Mouse (Mus musculus): ENCODE data around the gene Cers6.
A peak's percentile ranks its signal among the peaks of the same experiment; 100 is the strongest.

Gene Cers6

DNA sequence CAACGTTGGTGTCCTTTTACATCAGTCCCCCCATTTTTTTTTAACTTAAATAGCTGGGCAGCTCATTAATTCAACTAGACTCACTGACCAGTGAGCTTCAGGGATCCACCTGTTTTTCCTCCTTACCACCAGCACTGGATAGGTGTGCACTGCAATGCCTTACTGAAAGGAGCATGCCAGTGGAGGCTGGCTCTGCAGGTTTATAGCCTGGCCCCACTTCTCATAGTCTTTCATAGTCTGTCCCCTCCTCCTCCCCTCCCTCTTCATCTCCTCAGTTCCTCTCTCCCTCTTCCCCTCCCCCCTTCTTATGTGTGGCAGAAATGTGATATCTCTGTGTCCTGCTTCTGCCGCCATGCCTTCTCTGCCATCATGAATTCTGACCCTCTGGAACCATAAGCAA, 112.5 kb downstream of the Cers6 start:
- no peak for DNase-seq

DNA sequence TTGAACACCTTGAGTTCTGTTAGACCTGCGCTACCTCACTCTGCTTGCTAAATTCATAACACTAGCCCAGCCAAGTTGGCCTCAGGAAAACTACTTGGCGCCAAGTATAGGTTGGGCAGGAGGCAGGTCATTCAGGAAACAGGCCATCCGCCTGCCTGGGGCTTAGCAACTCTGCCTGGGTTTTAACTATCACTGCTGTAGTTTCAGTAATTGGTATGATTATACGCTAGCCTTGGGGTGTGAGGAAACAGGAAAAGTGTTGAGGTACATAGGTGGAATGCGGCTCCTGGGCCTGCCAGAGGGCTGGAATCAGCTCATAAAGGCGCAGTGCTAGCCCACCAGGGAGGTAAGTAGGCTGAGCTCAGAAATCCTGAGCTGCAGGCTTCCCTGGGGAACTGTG, 114.0 kb downstream of the Cers6 start:
- DNase-seq, result peak; percentile 67 to 82

DNA sequence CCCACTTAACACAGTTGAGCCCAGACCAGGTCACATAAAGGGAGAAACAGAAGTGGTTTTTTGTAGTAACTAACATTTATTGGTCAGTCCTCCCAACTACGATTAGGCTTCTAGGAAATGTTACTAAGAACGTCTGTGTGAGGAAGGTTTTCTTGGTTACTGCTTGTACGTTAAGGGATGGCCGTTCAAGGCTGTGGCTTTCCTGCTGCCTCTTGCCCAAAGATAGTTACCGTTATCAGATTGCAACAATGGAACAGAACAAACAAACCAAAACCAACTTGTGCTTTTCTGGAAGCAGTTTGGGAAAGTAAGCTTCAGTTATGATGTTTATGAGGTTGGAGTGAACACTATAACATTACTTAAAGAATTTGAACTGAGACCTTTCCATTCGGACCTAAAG, 114.5 kb downstream of the Cers6 start:
- no peak for DNase-seq

DNA sequence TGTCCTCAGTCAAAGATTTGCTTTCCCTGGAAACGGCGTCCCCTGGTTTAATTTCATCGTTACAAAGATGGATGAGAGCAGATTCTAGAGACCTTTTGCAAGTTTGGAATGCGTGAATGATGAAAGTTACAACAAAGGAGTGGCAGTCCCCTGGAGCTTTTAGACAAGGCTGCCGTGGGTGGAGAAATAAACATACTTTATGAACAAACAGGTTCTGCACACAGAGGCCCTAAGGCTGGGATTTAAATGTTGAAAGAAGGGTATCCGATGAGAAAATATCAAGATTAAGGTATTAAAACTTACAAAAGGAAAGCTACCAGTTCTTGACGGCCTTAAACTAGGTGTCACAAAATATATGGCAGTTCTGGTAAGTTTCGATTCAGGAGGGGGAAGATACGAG, 117.0 kb downstream of the Cers6 start:
- no peak for DNase-seq

DNA sequence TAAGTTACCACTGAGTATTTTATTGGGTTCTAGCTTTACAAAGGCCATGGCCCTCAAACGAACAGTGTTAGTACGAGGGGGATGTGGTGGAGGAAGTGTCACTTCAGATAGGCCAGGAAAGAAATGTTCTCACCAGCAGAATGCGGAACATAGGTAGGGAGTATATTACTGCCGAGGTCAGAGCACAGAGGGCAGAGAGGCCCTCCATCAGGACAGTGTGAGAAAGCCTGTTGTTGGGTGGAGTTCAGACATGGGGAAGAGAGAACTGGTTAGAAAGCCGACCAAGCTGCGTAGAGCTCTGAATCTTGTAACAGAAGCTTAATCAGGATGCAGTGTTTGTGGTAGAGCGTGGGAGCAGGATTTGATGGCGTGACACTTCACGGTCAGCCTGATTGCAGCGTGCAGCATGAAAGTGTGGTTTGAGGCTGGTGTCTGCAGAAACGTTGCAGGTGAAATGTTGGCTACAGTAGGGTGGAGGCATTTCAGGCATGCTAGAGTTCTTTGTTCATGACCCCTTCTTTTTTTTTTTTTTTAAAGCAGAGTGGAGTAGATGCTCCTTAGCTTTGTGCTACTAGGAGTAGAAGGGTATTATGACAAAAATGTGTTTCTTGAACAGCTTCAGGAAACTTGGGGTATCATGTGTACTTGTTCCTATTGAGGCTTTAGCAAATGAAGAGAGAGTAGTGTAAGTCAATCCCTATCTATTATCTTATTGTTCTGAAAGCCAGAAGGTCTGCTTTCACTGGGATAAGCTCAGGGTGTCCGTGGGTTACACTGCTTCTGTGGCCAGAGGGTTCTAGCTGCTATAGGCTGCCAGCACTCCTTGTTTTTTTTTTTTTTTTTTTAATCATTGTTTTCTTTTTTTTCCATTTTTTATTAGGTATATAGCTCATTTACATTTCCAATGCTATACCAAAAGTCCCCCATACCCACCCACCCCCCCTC, 117.7 kb downstream of the Cers6 start:
- no peak for DNase-seq

DNA sequence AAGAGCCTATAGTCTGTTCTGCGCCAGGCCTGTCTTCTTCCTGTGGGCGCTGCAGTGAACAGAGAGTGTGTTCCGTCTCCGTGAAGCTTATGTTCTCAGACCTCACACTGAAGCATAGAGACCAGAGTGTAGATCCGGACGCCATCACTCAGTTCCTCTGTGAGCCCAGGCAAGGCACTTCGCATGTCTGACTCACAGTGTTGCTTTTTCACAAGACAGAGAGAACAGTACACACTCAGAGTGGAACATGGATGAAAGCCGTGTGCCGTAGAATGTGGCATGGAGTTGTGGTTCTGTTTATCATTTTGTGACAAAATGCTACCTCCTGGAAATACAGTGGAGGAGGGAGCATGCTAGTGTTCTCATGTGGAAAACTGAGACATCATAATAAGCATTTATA, 120.1 kb downstream of the Cers6 start:
- DNase-seq, result no peak

DNA sequence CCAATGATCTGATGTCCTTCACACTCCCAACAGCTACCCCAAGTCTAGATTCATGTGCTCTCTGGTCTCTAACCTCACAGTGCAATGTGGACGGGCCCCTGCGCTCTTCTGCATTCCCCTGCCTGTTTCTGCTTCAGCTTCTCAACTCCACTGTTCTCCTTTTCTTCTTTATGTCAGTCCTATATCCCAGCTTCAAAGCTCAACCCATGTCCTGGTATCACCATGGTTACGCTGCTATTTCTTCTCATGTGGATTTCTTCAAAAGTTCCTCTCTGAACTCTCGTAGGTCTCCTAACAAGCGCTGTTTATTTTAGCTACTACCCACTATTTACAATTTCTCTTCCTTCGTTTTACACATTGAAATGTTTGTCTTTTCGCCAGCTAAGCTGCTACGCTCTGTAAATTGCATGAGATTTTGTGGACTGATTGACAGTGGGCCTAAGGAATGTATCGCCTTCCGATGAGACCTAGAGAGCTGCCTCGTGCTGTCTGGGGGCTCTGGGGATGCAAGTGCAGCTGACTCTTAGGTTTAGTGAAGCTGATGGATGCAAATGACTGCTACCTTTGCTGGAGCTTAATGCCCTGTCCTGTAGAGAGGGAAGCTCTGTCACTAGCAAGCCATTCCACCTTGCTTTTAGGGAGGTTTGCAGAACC, 120.6 kb downstream of the Cers6 start:
- DNase-seq, result no peak

DNA sequence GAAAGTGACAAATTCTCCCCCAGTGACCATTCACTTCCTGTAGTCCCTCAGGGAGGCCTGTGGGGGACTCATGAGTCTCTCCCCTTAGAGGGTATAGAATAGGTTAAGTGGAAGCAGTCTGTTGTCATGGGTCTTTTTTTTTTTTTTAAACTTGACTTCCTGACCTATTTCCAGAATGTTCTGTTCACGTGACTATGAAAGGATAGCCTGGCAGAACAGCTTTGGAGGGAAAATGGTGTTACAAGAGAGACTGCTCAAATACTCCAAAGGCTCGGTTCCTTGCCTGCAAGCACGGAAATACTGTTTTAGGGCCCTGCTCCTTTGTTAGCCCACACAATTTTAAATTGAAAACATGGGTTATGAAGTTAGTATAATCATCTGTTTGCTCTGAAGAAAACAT, 121.7 kb downstream of the Cers6 start:
- DNase-seq, result no peak

DNA sequence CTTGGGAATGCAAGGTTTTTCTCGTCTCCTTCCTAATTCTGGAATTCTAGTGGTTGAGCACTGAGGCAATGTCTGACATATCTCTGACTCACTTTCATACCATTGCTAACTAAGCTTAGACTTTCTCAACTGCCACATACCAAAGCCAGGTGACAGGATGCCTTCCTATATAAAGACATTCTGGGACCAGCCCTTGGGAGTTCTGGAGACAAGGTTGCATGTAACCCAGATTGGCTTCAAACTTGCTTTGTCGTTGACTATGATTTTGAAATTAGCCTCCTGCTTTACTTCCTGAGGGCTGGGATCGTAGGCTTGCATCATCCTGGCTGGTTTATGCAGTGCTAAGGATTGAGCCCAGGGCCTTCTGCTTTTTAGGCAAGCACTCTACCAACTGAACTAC, 122.2 kb downstream of the Cers6 start:
- no peak for DNase-seq

DNA sequence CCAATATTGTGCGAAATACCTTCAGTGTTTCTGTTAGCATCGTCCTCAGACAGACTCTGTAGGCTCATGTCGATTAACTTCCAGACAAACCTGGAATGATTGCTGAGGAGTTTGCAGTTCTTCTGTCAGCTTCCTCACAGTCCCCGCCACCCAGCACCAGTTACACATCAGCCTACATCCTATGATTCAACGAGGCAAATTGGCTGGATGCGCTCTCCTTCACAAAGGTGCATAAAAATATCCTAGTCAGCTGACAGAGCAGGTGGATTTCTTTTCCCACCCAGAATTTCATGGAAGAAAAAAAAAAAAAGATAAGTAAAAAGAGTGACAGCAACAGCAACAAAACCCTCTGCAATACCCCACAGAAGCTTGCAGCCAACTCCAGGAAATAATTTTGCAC, 127.9 kb downstream of the Cers6 start:
- no peak for DNase-seq

DNA sequence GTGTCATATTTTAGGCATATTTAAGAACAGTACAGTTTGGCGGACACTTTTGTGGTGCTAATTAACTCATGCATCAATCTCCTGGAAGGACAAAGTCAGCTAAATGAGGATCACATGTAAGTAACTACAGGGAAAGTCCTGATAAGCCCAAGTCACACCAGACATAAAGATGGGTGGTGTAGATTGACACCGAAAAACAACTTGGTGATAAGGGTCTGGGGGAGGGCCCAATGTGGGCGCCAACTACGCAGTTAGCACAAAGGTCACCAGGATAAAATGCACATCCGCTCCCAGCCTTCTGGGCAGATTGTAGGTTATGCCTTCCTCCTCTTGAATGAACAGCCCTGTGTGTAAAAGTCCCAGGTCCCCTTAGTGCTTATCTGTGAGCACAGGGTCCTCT, 131.4 kb downstream of the Cers6 start:
- no peak for DNase-seq

DNA sequence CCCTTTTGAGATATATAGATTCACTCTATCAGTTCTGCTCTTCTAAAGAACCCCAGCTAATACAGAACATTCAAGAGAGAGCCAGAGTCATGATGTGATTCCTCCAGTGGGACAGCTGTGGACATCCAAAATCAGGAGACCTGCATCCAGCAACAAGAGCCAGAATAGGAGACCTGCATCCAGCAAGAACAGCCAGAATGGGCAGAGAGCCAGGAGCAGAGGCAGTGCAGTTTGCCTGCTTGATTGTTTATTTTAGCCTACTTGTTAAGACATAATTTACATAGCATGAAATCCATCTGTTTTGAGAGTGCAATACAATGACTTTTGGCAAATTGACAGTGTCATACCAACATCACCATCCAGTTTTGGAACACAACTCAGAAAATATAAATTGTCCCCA, 133.2 kb downstream of the Cers6 start:
- DNase-seq, result peak; percentile 65 to 66

DNA sequence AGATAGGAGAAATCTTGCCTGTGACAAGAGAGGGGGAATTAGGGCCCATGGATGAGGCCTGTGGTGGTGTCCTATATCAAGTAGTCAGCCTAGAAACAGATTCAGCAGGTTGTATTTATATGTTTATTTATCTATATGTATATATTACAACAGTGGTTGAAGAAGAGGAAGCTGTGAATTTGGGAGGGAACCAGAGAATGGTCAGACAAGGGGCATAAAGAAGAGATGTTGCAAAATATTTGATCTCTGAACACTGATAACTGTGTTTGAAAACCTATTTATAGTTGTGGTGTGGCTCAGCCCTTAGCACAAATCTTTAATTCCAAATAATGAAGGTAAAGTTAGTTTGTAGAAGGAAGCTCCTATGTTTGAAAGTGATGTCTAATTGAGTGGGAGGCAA, 134.5 kb downstream of the Cers6 start:
- DNase-seq, result no peak

DNA sequence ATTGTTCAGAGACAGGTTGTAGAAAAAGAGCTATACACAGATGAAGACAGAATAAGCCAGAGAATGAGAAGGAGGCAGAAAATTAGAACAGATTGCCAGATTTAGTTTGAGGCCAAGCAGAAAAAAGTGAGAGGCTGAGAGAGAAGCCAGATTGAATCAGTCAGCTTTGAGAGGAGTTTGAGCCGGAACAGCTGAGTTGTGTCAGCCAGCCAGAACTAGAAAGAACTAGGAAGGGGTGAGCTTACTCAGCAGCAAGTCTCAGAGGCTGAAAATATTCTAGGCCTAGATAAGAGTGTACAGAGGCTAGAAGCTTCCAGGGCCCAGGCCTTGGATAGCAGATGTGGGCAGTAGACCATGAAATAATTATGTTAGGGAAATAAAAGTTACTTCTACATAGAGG, 135.0 kb downstream of the Cers6 start:
- no peak for DNase-seq

DNA sequence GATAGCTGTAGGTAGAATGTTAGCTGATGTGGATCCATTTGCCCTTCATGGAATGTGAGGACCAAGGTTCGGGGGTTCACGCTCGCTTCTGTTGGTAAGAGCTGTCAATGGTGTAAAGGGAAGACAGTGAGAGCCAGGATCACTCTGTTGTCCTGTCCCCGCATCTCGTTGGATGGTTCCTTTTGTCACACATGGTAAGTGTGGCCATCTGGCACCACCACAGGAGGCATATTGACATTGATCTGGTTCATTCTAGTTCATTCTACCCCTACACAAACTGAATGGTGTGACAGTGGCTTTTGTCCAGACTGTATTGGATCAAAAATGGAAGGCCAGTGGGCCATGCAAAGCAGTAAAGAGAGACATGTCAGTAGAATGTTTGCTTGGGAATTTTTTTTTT, 142.8 kb downstream of the Cers6 start:
- peak; percentile 72 to 73 for DNase-seq

DNA sequence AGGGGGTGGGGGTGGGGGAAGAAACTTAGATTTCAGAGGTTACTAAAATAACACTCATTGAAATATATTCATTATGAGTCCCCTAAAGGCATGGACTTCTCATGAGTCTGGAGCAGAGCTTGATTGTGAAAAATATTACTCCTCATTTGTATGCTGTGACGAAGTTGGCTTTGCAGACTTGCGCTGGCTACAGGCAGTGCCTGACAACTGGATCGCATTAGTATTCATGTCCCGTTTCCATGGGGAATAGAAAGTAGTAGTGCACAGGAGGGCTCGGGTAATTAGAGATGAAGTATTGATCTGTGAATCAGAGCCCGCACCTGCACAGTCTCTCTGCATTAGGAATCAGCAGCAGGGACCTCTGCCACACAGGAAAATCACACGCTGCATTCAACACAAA, 150.2 kb downstream of the Cers6 start:
- no peak for DNase-seq

DNA sequence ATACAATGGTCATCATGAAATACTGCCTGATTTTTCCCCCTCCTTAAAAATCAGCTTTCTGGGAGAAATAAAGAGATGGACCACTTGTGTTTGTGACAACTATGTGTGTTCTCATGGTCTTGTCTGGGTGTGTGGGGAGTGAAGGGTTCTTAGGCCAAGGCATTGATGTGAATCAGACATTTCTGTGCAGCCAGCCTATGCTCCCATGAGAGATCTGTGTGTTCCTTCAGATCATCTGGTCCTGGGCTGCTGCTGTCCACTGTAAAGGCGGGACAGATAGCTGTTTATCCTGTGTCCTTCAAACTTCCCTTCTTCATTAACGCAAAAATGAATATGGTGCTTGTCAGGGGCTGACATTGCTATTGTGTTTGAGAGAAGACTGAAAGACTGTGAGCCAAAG, 150.6 kb downstream of the Cers6 start:
- no peak for DNase-seq

DNA sequence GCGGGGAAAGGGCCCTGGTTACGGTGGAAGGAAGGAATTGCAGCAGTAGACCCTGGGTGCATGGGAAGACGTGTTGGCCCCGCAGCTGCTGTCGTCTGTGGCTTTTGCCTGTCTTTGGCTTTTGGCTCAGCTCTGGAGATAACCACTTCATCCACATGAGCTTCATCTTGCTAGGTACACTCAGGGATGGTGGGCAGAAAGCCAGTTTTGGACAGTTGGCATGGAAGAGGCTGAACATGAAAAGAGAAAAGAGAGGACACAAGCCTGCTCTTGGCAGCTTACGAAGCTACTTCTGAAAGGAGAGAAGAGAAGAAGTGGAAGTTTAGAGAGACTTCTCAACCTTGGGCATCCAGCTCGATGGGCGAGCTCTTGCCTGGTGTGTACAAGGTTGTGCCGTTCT, 153.0 kb downstream of the Cers6 start:
- peak; percentile 74 to 78 for DNase-seq

DNA sequence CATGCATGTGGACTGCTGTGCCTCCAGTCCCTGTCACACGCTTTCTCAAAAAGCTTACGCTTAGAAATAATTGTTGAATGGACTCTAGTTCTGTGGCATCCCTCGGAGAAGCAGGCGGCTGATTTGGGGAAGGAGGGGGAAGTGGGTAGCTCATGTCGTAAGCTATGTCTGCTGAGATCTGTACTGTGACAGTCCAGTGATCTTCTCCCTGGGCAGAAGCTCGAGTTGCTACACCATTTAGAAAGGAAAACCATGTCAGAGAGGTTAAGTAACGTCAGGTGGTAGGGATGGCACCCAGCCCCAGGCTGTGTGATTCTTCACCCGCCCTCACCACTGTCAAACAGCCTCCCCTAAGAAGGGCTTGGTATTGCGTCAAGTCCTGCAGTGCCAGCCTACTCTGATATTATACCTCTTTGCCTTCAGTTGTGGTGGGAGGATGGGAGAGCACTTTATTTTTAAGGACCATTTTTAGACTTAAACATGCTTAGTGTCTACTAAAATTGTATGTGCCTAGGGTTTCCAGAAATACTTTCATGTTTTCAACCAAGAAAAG, 154.0 kb downstream of the Cers6 start:
- peak; percentile 37 to 47 for DNase-seq

DNA sequence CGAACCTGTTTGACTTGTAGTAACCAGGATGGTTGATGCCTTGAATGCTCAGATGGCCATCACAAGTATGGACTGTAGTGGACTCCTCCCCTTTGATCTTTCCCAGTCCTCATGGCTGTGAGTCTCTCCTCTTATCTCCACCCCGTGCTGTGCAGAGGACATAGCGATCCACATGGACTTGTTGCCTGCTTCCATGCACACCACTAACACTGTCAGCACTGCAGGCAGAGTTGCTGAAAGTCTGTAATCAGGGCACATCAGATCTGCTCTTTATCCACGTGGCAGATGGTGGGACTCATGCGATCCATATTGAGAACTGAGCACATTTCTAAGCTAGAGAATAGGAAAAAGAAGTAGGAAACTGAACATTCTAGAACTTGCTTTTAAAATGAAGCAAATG, 154.6 kb downstream of the Cers6 start:
- peak; percentile 16 to 32 for DNase-seq

DNA sequence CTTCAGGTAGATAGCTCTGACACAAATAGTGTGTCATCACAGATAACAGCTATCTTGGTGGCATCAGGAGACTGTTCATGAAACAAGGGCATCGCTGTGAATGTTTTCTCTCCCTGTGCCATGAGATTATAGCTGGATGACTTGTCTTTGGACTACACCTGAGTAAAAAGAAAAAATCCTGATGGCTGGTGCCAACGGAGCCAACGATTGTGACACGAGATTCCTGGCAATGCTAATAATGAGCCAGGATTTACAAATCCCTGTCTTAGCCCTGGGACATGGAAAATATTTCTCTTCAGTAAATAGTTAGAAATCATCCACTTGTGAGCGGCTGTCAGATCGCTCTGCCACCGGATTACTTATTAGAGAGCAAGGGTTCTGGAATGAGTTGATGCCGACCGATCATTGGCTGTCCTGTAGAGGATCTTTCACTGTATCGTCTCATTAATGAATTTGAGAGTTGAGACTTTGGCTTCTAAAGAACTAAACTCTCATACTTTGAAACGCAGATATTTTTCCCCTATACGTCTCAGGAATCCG, 157.9 kb downstream of the Cers6 start:
- DNase-seq, result peak in 1 of 2 experiments; percentile 20

DNA sequence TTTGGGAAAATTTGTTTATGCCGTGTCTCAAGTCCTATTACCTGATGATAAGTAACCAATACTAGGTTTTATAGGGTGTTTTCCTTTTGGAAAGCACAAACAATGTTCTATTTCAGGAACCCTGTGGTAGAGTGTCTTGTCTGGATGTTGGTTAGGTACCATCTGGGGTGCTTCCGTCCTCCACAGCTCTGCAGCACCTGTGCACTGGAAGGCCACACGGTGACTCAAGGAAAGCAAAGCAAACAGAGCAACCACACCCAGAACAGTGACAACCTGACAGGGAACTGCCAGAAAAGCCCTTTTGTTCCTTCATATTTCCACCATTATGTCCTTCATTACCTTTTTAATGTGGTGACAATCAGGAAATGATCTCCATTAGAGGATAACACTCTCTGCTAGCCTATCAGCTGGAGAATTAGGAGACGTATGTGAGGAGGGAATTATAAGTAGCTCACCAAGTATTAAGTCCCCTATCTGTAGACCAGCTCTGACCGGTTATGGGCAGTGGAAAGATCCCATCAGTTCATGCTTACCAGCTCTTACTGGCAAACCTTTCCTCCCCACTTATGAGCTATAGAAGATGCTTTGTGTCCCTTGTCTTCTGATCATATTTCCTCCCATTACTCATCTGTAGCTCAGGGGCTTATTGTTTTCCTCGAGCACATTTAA, 158.7 kb downstream of the Cers6 start:
- peak; percentile 48 to 61 for DNase-seq

DNA sequence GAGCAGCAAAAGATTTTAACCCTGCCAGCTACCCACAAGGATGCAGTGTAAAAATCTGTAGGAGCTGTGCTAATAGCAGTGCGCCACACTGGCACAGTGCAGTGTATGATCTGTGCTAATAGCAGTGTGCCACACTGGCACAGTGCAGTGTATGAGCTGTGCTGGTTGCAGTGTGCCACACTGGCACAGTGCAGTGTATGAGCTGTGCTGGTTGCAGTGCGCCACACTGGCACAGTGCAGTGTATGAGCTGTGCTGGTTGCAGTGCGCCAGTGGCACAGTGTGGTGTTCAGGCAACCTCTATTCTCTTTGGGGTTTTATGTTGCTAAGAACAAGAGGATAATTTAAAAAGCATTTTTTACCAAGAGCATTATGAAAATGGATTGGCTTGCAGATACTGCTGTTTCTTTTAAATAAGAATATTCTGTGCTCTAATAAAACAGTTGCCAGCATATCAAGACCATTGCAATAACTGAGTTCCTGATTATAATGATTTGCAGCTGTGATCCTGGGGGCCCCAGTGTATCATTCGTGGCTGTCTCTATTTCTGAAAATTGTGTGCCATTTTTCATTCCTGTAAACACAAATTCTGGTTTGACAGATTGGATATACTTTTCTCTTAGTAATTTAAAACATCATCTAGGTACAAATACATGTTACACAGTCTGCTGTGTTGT, 159.5 kb downstream of the Cers6 start:
- no peak for DNase-seq
